Mouse (Mus musculus) limb, embryonic 11.5 days (tissue): ENCODE measurements around the gene Arhgef10l. TPM values are rescaled to one million over a fixed set of nuclear protein-coding genes. Genes with fewer than 3 reads are reported as not detected.

ENCODE experiments used
- ATAC-seq: fragments of 200-750 bp; cut with Nextera tagmentation; 2 replicates; pipeline ENCODE4 v1.8.0; 2017; ENCODE audit warnings: low read depth; ENCODE audit not compliant: insufficient number of reproducible peaks, low FRiP score, low TSS enrichment
- DNase-seq: peaks from one replicate; pipeline ENCODE4 v3.0.0-alpha.2; 2015; ENCODE audit warnings: low spot score
- H3K27ac ChIP-seq: fragments of 300-500 bp; sonication (generic); replicated peaks from 2 replicates; pipeline ENCODE4 v1.5.1; 2014; ENCODE audit warnings: low read depth, mild to moderate bottlenecking, low read length
- H3K27me3 ChIP-seq: fragments of 300-500 bp; sonication (generic); 2 replicates; pipeline ENCODE4 v1.6.1; 2014; ENCODE audit warnings: mild to moderate bottlenecking, low read length, mixed read lengths; ENCODE audit not compliant: control insufficient read depth, insufficient read depth
- H3K36me3 ChIP-seq: fragments of 300-500 bp; sonication (generic); 2 replicates; pipeline ENCODE4 v1.6.1; 2014; ENCODE audit warnings: mild to moderate bottlenecking, low read length, moderate library complexity, mixed read lengths; ENCODE audit not compliant: control insufficient read depth, insufficient read depth
- H3K4me1 ChIP-seq: fragments of 300-500 bp; sonication (generic); 2 replicates; pipeline ENCODE4 v1.6.1; 2014; ENCODE audit warnings: low read length, mixed read lengths; ENCODE audit not compliant: control insufficient read depth, insufficient read depth
- H3K4me2 ChIP-seq: fragments of 300-500 bp; sonication (generic); 2 replicates; pipeline ENCODE4 v1.6.1; 2014; ENCODE audit warnings: low read depth, mild to moderate bottlenecking, moderate library complexity; ENCODE audit not compliant: severe bottlenecking
- H3K4me3 ChIP-seq: fragments of 300-500 bp; sonication (generic); 2 replicates; pipeline ENCODE4 v1.5.1; 2014; ENCODE audit warnings: low read depth, low read length
- H3K9ac ChIP-seq: fragments of 300-500 bp; sonication (generic); 2 replicates; pipeline ENCODE4 v1.6.1; 2014; ENCODE audit warnings: mild to moderate bottlenecking, low read length
- H3K9me3 ChIP-seq: fragments of 300-500 bp; sonication (generic); 2 replicates; pipeline ENCODE4 v1.6.1; 2016; ENCODE audit warnings: low read length; ENCODE audit not compliant: control insufficient read depth
- WGBS: fragments of 180-500 bp; shearing (Covaris S2); extraction: QIAGEN DNeasy Blood & Tissue Kit; methylation state at CpG from one replicate; pipeline ENCODE4 v1.1.7; 2014; 5-methylcytosine and 5-hydroxymethylcytosine counted together
- polyA plus RNA-seq: library from polyadenylated mRNA; unstranded; fragments of >200 nt; fragmentation: Nextera tagmentation; extraction: Ambion mirVana; gene quantifications from 2 replicates; pipeline ENCODE4 v1.2.1, GENCODE M21; 2014

Gene Arhgef10l
- polyA plus RNA-seq, 1 experiment from 2014 or later, result 11.8 TPM

- Histone ChIP-seq H3K4me2 (no peak overlapping the region), H3K9me3 (no peaks in the 10 kb centered on the region), H3K4me3 (no peak overlapping the region), H3K27me3 (no peaks in the 10 kb centered on the region), H3K9ac (no peak overlapping the region), H3K36me3 (no peaks in the 10 kb centered on the region; the same call in 1 of the 2 replicates), H3K27ac (no peak overlapping the region), H3K4me1 (no peaks in the 10 kb centered on the region)
- WGBS, result 54% methylated on average over 7 of the region's 7 CpGs
- peak; percentile 82 for DNase-seq
- ATAC-seq, result no peak
These were observed 110.5 kb downstream of the Arhgef10l start for GRCm38 (mm10) chr4:140555273-140555672.

GRCm38 (mm10) chr4:140554552-140554951, 111.3 kb downstream of the Arhgef10l start:
- H3K4me2 ChIP-seq, result no peak overlapping the region
- no peak overlapping the region for H3K27ac ChIP-seq
- no peak overlapping the region for H3K9ac ChIP-seq
- no peaks in the 10 kb centered on the region for H3K27me3 ChIP-seq
- no peak for ATAC-seq
- H3K4me3 ChIP-seq, result no peak overlapping the region
- H3K36me3 ChIP-seq, result no peaks in the 10 kb centered on the region; the same call in 1 of the 2 replicates
- no peaks in the 10 kb centered on the region for H3K9me3 ChIP-seq
- WGBS, result 83% methylated on average over 4 of the region's 4 CpGs
- no peak for DNase-seq
- H3K4me1 ChIP-seq, result no peaks in the 10 kb centered on the region

- H3K27me3 ChIP-seq, result no peaks in the 10 kb centered on the region
- 95% methylated on average over 17 of the region's 17 CpGs for whole genome bisulfite sequencing
- DNase-seq (no peak), ATAC-seq (no peak)
- no peak overlapping the region for H3K9ac ChIP-seq
- no peaks in the 10 kb centered on the region; the same call in 1 of the 2 replicates for H3K36me3 ChIP-seq
- no peak overlapping the region for H3K4me2 ChIP-seq
- H3K4me3 ChIP-seq, result no peak overlapping the region
- no peaks in the 10 kb centered on the region for H3K9me3 ChIP-seq
- H3K27ac ChIP-seq, result no peak overlapping the region
- H3K4me1 ChIP-seq, result no peaks in the 10 kb centered on the region
These were observed 114.0 kb downstream of the Arhgef10l start for GRCm38 (mm10) chr4:140551766-140552165.

- H3K9me3 ChIP-seq, result no peaks in the 10 kb centered on the region
- DNase-seq (no peak), ATAC-seq (no peak)
- no peak overlapping the region for H3K4me2 ChIP-seq
- no peak overlapping the region for H3K9ac ChIP-seq
- H3K36me3 ChIP-seq, result no peaks in the 10 kb centered on the region; the same call in 1 of the 2 replicates
- WGBS, result 88% methylated on average over 6 of the region's 6 CpGs
- no peaks in the 10 kb centered on the region for H3K4me1 ChIP-seq
- H3K4me3 ChIP-seq, result no peak overlapping the region
- H3K27me3 ChIP-seq, result no peaks in the 10 kb centered on the region
- no peak overlapping the region for H3K27ac ChIP-seq
These were observed 115.1 kb downstream of the Arhgef10l start for GRCm38 (mm10) chr4:140550670-140551069.

GRCm38 (mm10) chr4:140549975-140550374, 115.8 kb downstream of the Arhgef10l start:
- Histone ChIP-seq H3K27me3 (no peaks in the 10 kb centered on the region), H3K4me2 (no peak overlapping the region), H3K4me3 (no peak overlapping the region), H3K9ac (no peak overlapping the region), H3K9me3 (no peaks in the 10 kb centered on the region), H3K27ac (no peak overlapping the region), H3K36me3 (no peaks in the 10 kb centered on the region; the same call in 1 of the 2 replicates), H3K4me1 (no peaks in the 10 kb centered on the region)
- no peak for DNase-seq
- WGBS, result 82% methylated on average over 12 of the region's 12 CpGs
- no peak for ATAC-seq

GRCm38 (mm10) chr4:140547488-140547887, 118.3 kb downstream of the Arhgef10l start:
- peak; percentile 81 for DNase-seq
- Histone ChIP-seq H3K4me3 (no peak overlapping the region), H3K4me1 (no peaks in the 10 kb centered on the region), H3K4me2 (no peak overlapping the region), H3K9ac (no peak overlapping the region), H3K27ac (no peak overlapping the region), H3K27me3 (no peaks in the 10 kb centered on the region), H3K9me3 (no peaks in the 10 kb centered on the region), H3K36me3 (peaks cover 4% of the 10 kb centered on the region; the same call in 1 of the 2 replicates)
- ATAC-seq, result no peak
- 34% methylated on average over 7 of the region's 7 CpGs for WGBS

GRCm38 (mm10) chr4:140539125-140539524, 126.7 kb downstream of the Arhgef10l start:
- Histone ChIP-seq H3K4me3 (no peak overlapping the region), H3K9me3 (no peaks in the 10 kb centered on the region), H3K36me3 (peaks cover 8% of the 10 kb centered on the region; the same call in 1 of the 2 replicates), H3K9ac (no peak overlapping the region), H3K27ac (no peak overlapping the region), H3K4me2 (no peak overlapping the region), H3K4me1 (no peaks in the 10 kb centered on the region), H3K27me3 (no peaks in the 10 kb centered on the region)
- ATAC-seq (0 out of 2 replicates have a peak, but pooled peaks have one; percentile 22), DNase-seq (peak; percentile 81)
- WGBS, result 32% methylated on average over 11 of the region's 11 CpGs

GRCm38 (mm10) chr4:140537561-140538021, 128.2 kb downstream of the Arhgef10l start:
- Histone ChIP-seq H3K27ac (no peak overlapping the region), H3K36me3 (peaks cover 5% of the 10 kb centered on the region; the same call in 1 of the 2 replicates), H3K9ac (no peak overlapping the region), H3K4me1 (no peaks in the 10 kb centered on the region), H3K27me3 (no peaks in the 10 kb centered on the region), H3K4me3 (no peak overlapping the region), H3K4me2 (no peak overlapping the region), H3K9me3 (no peaks in the 10 kb centered on the region)
- WGBS, result 64% methylated on average over 5 of the region's 5 CpGs
- DNase-seq (no peak), ATAC-seq (no peak)

- no peak overlapping the region for H3K9ac ChIP-seq
- WGBS, result 85% methylated on average over 8 of the region's 8 CpGs
- peaks cover 3% of the 10 kb centered on the region; the same call in 1 of the 2 replicates for H3K36me3 ChIP-seq
- ATAC-seq (no peak), DNase-seq (no peak)
- H3K4me3 ChIP-seq, result no peak overlapping the region
- no peak overlapping the region for H3K27ac ChIP-seq
- no peaks in the 10 kb centered on the region for H3K27me3 ChIP-seq
- H3K9me3 ChIP-seq, result no peaks in the 10 kb centered on the region
- no peaks in the 10 kb centered on the region for H3K4me1 ChIP-seq
- no peak overlapping the region for H3K4me2 ChIP-seq
These were observed 130.5 kb downstream of the Arhgef10l start for GRCm38 (mm10) chr4:140535323-140535722.
